Mouse (Mus musculus) adrenal gland, adult (tissue): ENCODE results near the gene Nbeal1.
"Not testable (repeated sequence)": the region's sequence is repeated elsewhere in the genome, so short reads cannot be mapped to it uniquely, and the experiment has no call there.

Source experiments
- DNase-seq, 2 experiments: peaks; one replicate each; pipeline ENCODE4 v3.0.0; 2022 to 2023; ENCODE audit warnings: low spot score in 1 of 2; ENCODE audit not compliant: inconsistent age in 2 of 2

The Nbeal1 gene

DNA sequence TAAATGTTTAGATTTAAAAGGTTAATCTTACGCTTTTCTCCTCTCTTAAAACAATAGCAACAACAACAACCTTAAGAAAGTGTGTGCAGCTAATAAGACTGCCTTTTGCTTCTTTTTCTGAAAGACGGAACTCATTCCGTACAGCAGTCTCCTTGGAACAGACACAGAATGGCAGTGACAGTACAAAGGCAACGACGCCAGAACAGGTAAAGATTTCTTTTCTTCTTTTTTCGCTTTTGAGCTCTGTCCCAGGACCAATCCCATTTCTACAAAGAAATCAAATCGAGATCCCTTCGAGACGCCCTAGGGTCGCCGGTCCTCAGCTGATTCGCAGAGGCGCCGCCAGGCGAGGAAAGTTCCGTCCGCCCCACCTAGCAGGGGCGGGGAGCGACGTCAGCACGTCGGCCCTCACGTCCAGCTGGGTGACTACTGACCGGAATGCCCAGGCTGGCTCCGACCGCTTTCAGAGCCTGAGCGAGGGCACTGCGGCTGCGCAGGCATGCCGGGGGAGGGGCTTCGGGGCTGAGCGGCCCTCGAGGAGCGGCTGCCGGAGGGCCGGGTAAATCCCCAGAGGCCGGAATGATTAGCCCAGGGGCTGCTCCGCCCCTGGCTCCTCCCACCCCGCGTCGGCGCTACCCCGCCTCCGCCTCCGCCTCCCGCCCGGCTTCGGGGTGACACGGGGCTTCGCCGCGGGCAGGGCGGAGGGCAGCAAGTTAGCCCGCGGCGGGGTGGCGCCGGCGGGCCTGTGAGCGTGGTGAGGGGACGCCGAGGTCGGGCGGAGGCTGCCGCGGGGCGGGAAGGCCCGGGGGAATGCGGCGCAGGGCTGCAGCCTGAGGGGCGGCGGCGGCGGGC lies at the start of gene Nbeal1:
Gene Nbeal1, plus strand, starts transcription at position 668 of the 852 bp plus-strand sequence.
- DNase-seq, result peak; percentile 100

DNA sequence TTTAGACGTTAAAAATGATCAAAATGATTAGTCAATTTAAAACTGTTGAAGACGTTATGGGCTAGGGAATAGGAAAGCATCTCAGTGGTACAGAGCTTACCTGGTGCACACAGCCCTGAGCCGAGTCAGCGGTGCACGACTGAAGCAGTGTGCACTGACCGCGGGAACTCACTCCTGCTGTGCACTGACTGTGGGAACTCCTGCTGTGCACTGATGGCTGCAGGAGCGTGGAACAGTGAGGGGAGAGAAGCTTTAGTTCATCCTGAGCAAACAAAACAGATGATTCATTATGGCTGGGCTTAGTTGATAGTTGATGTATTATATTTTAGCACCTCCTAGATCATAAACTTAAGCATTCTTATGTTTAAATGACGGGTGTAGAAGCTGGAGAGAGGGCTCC lies 43.1 kb upstream of the Nbeal1 start:
- DNase-seq, result no peak

DNA sequence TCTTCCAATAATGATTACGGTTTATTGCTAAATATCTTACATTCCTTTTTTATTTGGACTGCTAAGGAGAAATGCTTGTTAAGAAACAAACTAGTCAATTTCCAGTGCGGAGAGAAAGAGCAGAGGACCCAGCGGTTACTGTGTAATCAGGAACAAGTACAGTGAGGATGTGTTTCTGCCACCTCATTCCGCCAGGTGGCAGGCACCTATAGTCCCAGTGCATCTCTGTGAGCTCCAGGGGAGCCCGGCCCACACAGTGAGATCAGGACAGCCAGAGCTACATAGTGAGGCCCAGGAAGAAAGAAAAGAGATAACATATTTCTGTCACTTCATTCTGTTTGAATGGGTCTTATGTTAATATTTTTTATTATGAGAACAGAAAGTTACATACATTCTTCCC lies 27.7 kb upstream of the Nbeal1 start:
- no peak for DNase-seq

DNA sequence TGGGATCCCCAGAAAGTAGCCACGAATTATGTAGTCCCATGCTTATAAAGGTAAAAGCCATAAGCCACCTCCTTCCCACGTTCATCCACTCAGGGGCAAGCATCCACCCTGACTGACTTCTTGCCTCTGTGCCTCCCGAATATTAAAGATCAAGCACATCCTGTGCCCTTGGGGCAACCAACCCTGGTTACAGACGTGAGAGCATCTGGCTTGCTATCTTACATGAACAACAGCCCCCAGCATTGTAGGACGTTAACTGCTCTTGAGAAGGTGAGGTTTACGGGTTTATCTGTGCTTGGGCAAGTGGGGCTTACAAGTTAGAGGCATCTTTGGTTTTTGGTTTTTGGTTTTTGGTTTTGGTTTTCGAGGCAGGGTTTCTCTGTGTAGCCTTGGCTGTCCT lies 23.7 kb upstream of the Nbeal1 start:
- no peak for DNase-seq

DNA sequence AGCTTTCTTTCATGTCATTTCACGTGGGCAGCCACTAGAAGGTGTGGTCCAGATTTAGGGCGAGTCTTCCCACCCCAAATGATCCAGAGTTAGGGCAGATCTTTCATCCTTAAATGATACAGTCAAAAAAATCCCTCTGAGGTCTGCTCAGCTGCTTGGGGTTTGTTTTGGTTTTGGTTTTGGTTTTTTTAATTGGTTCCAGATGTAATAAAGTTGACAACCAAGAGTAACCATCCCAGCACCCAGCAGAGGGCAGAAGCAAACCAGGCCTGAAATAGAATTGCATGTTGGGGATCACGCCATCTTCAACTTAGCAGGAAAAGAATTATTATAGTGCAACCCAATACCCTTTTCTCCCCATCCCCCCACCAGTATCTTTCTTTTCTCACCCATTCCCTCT lies 22.0 kb upstream of the Nbeal1 start:
- peak; percentile 58 to 89 for DNase-seq

DNA sequence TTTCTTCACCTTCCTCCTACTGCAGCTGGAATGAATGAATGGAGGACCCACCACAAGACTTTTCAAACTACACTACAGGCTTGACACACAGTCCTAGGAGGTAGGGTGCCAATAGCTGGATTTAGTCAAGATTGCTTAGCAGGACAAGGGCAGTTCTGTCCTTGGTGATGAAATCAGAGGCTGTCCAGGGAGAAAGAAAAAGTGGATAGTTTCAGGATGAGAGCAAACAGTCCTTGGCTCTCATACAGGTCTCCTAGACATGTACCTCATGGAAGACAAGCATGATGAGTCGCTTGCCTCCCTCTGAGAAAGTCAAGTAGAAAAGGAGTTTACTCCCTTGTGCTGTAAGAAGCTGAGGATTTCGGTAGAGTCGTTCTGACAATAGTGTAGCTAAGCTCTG lies 16.7 kb upstream of the Nbeal1 start:
- peak; percentile 20 to 71 for DNase-seq

DNA sequence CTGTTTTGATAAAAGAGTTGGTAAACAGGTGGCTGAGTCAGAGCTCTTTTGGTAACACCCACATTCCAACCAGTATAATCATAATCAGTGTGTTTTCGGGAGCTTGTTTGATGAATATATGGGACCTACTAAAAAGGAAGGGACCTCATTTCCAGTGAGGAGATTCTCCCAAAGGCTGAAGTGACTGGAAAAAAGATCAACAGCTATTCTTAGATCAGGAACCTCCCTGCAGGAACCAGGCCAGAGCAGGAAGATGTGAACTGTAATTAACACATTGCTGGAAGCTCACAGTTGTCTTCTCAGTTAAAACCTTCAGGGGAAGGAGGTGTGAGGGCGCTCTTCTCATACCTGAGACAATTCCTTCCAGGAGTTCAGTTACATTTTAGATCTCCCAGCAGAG lies 10.8 kb upstream of the Nbeal1 start:
- DNase-seq, result peak in 1 of 2 experiments; percentile 63

DNA sequence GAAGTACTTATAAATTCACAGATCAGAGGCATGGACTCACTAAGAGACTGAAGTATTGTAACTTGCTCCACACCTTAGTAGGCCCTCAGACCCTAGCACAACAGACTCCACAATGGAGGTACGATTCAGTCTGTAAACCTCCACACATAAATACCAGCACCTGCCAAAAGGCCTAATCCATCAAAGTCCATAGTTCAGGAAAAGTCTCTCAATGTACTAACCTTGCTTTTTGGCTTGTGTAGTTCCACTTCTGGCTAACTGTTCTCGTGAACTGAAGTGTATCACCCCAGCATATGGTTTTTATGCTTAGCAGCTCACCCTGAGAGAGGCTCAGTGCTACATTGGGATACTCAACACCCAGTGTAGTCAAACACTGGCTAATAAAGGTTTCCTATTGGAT lies 10.1 kb upstream of the Nbeal1 start:
- DNase-seq, result peak in 1 of 2 experiments; percentile 68

DNA sequence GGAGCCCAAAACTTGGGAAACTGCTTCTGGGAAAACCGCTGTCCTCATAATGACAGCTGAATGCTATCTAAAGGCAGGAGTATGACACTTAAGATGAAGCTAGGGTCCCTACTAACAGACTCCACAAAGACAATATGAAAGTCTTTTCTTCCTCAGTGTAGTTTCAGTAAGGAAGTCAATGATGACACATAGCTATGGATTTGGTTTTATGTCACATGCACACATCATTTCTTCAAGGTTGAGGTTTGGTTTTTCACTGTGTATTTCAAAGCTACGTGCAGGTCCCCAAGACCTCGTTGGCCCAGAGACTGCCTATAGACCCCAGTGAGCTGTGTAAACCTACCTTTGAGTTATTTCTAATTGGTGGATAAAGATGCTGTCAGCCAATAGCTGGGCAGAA lies 7.3 kb upstream of the Nbeal1 start:
- DNase-seq, result no peak

DNA sequence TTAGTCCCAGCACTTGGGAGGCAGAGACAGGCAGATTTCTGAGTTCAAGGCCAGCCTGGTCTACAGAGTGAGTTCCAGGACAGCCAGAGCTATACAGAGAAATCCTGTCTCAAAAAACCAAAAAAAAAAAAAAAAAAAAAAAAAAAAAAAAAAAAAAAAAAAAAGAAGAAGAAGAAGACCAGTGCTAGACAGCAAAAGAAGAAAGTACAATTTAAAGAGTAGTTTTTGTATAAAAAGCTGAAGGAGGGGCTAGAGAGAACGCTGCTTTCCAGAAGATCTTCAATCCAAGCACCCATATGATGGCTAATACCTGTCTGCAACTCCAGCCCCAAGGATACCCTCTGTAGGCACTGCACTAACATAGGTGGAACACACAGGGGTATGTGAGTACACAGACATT lies 2.6 kb upstream of the Nbeal1 start:
- DNase-seq, result not testable (repeated sequence)

DNA sequence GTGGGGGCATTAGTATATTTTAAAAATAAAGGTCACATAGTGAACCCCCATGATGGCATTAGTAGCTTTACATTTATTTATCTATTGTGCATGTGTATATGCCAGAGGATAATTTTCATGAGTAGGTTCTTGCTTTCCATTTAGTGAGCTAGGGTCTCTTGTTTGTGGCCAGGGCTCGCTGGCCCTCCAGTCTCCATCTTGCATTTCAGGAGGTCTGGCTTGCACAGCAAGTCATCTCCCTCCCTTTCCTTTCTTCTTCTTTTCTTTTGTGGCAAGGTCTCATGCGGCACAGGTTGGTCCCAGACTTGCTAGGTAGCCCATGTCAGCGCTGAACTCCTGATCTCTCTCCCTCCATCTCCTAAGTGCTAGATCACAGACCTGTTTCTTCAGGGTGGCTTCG lies 1.0 kb upstream of the Nbeal1 start:
- peak in 1 of 2 experiments; percentile 56 for DNase-seq

DNA sequence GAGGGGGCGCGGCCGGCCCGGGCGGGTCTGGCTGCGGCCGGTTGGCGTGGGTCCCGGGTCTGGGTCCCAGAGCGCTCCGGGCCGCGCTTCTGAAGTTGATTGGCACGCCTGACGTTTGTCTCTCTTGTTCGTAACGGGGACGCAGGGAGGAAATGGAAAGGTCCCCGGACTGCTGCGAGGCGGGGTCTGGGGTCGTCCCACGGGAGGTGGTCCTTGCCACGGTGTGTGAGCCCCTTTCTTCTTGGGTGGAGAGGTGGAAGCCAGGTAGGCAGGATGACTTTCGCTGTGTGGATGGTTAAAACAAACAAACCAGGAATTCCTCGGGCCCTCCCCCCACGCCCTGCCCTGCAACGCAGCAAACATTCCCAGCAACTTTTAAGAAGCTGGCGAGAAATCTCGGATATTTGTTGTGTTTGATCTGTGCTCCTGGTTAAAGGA lies 404 bp downstream of the Nbeal1 start:
- DNase-seq, result peak in 1 of 2 experiments; percentile 87

DNA sequence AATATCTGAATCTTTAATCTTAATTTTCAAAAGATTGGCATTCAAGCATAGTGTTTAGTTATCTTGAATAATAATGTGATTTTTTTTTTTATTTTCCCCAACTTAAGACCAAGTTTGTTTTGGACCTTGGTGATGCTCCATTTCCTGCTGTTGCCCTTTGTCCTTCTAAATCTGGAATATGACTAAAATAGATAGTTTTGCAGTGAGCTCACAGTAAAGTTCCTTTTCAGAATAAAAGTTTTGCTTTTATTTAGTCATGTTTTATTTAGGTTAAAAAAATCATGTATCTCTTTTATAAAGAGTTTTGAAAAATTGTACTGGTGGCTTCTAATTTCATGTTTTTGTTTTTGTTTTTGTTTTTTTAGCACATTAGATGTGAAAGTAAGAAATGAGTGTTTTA lies 8.1 kb downstream of the Nbeal1 start:
- peak in 1 of 2 experiments; percentile 34 for DNase-seq

DNA sequence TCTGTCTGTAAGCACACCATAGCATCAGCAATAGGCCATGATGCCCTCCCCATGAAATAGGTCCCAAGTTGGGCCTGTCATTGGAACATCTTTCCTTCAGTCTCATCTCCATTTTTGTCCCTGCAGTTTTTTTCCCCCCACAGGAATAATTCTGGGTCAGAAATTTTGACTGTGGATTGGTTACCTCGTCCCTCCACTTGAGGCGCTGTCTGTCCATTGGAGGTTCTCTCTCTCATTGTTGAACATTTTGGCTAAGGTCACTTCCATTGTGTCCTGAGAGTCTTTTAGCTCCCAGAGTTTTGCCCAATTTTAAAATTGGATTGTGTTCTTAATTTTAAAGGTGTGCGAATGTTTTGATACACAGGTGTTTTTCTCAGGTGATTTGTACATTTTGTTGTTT lies 16.4 kb downstream of the Nbeal1 start:
- DNase-seq, result no peak

DNA sequence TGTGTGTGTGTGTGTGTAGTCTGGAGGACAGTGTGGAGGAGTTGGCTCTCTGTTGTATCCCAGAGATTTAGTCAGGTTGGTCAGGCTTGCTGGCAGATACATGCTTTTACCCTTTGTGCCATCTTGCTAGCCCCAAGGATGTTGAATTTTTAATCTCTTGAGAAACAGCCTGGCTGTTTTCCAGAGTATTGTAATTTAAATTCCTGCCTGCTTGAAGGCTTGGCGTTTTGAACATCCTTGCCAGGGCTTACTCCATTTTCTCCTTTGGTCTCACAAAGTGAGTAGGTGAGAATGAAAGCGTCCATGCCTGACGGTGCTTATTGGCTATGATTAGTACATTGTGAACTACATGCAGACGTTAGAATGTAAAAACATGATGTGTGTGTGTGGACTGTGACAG lies 18.6 kb downstream of the Nbeal1 start:
- DNase-seq, result peak in 1 of 2 experiments; percentile 59

DNA sequence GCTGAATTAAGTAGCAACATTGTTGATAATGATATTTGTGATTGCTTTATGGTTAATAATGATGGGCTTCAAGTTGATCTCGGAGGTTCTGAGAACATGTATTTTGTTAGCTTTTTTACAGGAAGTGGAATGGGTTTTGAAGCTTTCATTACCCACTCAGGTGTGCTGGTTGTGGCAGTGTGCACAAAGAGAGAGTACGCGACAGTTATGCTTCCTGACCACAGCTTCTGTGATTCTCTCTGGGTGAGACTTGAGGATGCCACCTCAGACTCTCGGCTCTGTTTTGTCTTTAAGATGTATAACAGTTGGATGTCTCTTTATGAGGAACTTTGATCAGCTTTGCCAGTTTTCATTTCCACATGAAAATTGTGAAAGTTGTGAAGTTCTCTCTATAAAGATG lies 55.9 kb downstream of the Nbeal1 start:
- DNase-seq, result no peak

DNA sequence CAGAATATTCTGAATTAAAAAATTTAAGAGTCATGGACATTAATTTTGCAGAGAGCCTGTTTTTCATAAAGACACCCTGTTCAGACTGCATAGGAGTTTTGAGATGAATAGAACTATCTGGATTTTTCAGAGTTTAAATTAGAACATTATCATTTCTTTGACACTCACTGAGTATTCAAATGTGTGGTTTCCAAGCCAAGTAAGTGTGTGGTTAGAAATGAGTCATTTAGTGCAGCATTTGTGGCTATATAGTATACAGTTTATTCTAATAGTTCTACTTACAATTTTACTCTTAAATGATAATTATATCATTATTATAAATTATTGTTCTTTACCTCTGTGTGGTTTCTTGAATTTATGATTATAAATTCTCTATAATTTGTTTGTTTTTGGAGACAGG lies 60.0 kb downstream of the Nbeal1 start:
- no peak for DNase-seq

DNA sequence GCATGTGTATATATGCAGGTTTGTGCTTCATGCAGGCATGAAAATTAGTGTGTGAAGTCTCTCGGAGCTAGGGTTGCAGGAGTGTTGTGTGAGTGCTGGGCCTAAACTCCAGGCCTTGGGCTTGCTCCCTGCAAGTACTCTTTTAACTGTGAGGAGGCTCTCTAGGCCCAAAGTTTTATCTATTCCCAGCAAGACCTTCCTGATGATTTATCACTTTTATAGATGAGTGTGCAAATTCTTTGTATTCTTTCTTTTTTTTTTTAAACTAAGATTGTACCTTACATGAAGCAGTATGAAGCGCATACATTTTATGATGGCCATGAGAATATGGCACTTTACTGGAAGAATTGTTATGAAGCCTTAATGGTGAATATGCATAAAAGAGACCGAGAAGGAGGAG lies 87.7 kb downstream of the Nbeal1 start:
- DNase-seq, result no peak

DNA sequence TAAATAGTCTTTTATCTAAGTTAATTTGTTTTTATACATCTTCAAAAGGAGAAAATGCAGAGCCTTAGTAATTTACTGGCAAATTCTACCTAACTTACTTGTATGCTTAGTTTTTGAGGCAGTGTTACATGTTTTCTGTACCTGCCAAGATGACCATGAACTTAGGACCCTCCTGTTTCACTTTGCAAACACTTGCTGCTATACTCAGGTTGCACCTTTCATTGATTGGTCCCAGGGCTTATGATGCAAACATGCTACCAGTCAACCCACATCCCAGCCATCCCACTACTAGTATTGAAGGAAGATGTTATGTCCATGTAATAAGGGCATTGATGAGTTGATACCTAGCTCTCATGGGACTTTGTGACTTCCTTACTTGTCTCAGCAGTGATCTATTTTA lies 88.9 kb downstream of the Nbeal1 start:
- DNase-seq, result no peak

DNA sequence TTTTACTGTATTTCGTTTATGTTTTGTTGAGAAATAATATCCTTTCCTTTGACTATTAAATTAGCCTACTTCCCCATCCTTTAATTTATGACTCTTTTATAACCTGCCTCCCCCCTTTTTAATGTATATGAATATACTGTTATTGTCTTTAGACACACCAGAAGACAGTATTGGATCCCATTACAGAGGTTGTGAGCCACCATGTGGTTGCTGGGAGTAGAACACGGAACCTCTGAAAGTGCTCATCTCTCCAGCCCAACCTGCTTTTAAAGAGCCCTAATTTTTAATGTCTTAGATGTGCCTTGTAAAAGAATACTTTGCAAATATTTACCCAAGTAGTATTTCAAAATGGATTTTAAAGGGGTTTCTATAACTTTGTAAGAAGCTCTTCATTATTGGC lies 92.1 kb downstream of the Nbeal1 start:
- DNase-seq, result peak in 1 of 2 experiments; percentile 39

DNA sequence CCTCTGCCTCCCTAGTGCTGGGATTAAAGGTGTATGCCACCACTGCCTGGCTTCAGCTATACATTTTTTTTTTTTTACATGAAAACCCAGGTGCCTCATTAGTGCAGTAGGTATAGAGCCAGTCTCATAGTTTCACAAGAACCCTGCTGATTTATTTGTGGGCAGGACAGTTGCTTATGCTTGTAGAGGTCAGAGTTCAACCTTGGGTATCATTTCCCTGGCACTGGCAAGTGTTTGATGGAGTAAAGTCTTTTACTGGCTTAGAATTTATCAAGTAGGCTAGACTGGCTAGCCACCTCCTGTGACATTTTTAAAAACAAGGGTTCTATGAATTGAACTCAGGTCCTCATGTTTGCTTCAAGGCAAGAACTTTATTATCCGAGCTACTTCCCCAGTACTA lies 113.5 kb downstream of the Nbeal1 start:
- DNase-seq, result no peak

DNA sequence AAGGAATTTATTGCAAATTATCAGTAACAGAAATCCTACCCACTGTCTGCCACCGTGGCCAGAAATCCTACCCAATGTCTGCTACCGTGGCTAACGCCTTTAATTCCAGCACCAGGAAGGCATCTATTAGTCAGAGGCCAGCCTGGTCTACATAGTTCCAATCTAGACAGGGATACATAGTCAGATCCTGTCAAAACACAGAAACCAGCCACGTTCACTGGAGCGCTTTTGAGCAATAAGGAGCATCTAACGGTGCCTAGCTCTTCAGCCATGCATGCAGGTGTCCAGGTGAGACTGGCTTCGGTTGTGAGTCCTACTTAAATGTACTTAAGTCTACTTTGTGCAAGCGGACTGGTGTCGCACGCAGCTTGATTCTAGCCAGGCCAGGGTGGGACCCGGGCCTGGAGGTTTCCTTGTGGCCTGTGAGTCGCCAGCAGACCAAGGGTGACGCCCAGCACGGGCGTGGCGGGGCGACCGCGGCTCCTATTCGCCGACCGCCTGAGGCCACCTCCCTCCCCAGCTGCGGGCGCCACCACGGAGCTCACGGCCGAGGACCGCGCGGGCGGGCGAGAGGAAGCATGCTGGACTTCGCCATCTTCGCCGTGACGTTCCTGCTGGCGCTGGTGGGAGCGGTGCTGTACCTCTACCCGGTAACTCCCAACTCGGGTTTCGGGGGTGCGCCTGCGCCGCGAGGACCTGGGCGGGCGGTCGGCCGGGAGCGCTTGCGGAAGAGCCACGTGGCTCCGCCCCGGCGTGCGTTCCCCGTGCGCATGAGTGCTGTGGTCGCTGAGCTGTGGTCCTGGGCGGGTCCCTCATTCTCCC lies 162.6 kb downstream of the Nbeal1 start, which contains the start of gene Cyp20a1:
Gene Cyp20a1, plus strand, starts transcription at position 516 of the 822 bp plus-strand sequence.
- DNase-seq, result peak; percentile 94 to 98
